Mouse (Mus musculus): ENCODE results near the gene Klrb1c. TPM values are rescaled to one million over a fixed set of nuclear protein-coding genes. Genes with fewer than 3 reads are reported as not detected.

The Klrb1c gene
- not detected for polyA plus RNA-seq (2015; fragmentation: Illumina TruSeq; extraction: RNeasy Lipid Tissue Mini Kit (QIAGEN cat#74804); ENCODE audit: low read depth, low replicate concordance)

GRCm38 (mm10) chr6:128789115-128789514 lies at the start of gene Klrb1c:
Gene Klrb1c, minus strand, starts transcription at chr6:128789215.

DNA sequence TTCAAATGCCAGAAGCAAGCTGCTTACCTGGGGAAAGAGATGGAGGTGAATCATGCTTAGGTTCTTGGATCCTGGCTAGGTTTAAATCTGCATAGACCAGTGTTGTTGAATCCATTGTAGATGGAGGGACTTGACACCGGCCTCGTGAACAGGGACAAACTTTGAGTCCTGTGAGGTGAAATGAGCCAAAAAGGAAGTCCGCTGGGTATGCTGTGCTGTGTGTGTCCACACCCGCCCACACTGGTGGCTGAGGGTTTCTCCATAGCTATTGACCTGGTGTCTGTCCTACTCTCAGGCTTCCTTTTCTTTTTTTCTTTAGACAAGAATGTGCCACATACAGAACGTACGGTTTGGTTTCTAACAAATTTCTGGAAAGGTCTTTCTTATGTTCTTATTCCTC lies 37.1 kb upstream of the Klrb1c start, which contains the start of the genes Gm44511 and Klrb1b:
Gm44511 (minus strand) TSS at position 184 of the 400 bp plus-strand sequence.
Klrb1b (minus strand) TSS at position 200 of the 400 bp plus-strand sequence.

Other genes starting within 250 kb of the Klrb1c start
- 32.5 TPM for gene A2ml1, start 207.6 kb downstream of the Klrb1c start, polyA plus RNA-seq (2015; fragmentation: Illumina TruSeq; extraction: RNeasy Lipid Tissue Mini Kit (QIAGEN cat#74804); ENCODE audit: low read depth, low replicate concordance)
- gene Klrb1a, start 165.7 kb downstream of the Klrb1c start, polyA plus RNA-seq (2015; fragmentation: Illumina TruSeq; extraction: RNeasy Lipid Tissue Mini Kit (QIAGEN cat#74804); ENCODE audit: low read depth, low replicate concordance) = not detected
- not detected for gene Clec2h, start 126.8 kb downstream of the Klrb1c start, polyA plus RNA-seq (2015; fragmentation: Illumina TruSeq; extraction: RNeasy Lipid Tissue Mini Kit (QIAGEN cat#74804); ENCODE audit: low read depth, low replicate concordance)
- not detected for gene Klrb1, start 66.2 kb downstream of the Klrb1c start, polyA plus RNA-seq (2015; fragmentation: Illumina TruSeq; extraction: RNeasy Lipid Tissue Mini Kit (QIAGEN cat#74804); ENCODE audit: low read depth, low replicate concordance)
- gene Gm44511, start 37.1 kb upstream of the Klrb1c start, polyA plus RNA-seq (2015; fragmentation: Illumina TruSeq; extraction: RNeasy Lipid Tissue Mini Kit (QIAGEN cat#74804); ENCODE audit: low read depth, low replicate concordance) = not detected
- not detected for gene Klrb1b, start 37.1 kb upstream of the Klrb1c start, polyA plus RNA-seq (2015; fragmentation: Illumina TruSeq; extraction: RNeasy Lipid Tissue Mini Kit (QIAGEN cat#74804); ENCODE audit: low read depth, low replicate concordance)
- gene Clec2i, start 98.4 kb upstream of the Klrb1c start, polyA plus RNA-seq (2015; fragmentation: Illumina TruSeq; extraction: RNeasy Lipid Tissue Mini Kit (QIAGEN cat#74804); ENCODE audit: low read depth, low replicate concordance) = not detected
- 4.2 TPM for gene BC035044, start 101.9 kb upstream of the Klrb1c start, polyA plus RNA-seq (2015; fragmentation: Illumina TruSeq; extraction: RNeasy Lipid Tissue Mini Kit (QIAGEN cat#74804); ENCODE audit: low read depth, low replicate concordance)
- gene Clec2g, start 145.2 kb upstream of the Klrb1c start, polyA plus RNA-seq (2015; fragmentation: Illumina TruSeq; extraction: RNeasy Lipid Tissue Mini Kit (QIAGEN cat#74804); ENCODE audit: low read depth, low replicate concordance) = not detected

Measured in brain, adult 10 weeks (tissue).